Mouse (Mus musculus) left cerebral cortex, adult 8-10 months (tissue): ENCODE measurements around the gene Cacnb3. TPM values are rescaled to one million over a fixed set of nuclear protein-coding genes. Genes with fewer than 3 reads are reported as not detected.

Source experiments
- DNase-seq, 2 experiments: peaks; one replicate each; pipeline ENCODE4 v3.0.0; 2022; ENCODE audit warnings: low spot score in 2 of 2
- total RNA-seq, 4 experiments: library from RNA; stranded (reverse); gene quantifications; 2 replicates each; pipeline ENCODE4 v1.2.4; 2022

Gene Cacnb3
- total RNA-seq, 4 experiments from 2014 or later, result 212 to 229 (median 221) TPM

- DNase-seq, result peak in 1 of 2 experiments; percentile 68
Measured at GRCm38 (mm10) chr15:98609331-98610130, 21.1 kb upstream of the Cacnb3 start, which contains the start of gene Adcy6. Gene Adcy6, minus strand, starts transcription at chr15:98610076.

DNA sequence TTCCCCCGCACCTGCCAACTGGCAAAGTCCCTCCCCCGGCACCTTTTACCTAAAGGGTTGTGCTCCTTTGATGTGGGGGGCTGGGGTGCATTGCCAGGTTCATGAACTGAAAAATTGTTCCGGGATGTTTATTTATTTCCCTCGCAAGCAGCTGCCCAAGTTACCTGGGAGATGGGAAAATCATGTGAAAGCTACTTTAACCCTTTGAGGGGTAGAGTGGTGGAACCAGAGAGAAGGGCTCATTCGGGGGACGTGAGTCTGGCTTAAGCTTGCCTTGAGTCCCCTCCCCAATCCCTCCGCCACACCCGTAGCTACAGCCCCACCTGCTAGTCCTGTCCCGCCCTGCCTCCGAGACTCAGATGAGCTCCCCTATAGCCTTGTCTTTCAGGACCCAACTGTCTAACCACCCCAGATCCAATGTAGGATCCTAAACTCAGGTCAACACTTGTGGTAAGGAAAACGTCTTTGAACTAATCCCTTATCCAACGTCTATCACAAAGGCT lies 20.5 kb upstream of the Cacnb3 start:
- DNase-seq, result no peak

DNA sequence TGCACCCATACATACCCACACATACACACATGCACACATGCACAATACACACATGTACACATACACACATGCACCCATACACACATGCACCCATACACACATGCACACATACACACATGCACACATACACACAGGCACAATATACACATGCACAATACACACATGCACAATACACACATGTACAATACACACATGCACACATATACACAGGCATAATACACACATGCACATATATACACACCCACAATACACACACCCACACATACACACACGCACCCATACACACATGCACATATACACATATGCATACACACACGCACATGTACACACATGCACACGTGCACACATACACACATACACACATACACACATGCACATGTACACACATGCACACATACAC lies 18.4 kb upstream of the Cacnb3 start:
- no peak for DNase-seq

GRCm38 (mm10) chr15:98614551-98614950 lies 16.1 kb upstream of the Cacnb3 start:
- no peak for DNase-seq

GRCm38 (mm10) chr15:98614971-98615370 lies 15.7 kb upstream of the Cacnb3 start:
- DNase-seq, result no peak

DNA sequence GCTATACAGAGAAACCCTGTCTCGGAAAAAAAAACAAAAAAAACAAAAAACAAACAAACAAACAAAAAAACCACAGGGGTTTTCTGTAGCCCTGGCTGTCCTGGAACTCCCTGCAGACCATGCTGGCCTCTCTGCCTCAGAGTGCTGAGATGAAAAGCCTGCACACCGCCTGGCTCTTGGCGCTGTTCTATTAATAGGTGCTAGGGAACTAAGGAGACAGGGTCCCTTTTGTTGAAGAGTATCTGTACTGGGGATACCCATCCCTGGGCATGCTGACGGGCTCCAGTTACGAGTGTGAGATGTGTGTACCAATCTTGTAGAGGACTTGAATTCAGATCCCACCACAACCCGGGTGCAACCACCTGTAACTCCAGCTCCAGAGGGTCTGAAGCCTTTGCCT lies 14.9 kb upstream of the Cacnb3 start:
- DNase-seq, result no peak

DNA sequence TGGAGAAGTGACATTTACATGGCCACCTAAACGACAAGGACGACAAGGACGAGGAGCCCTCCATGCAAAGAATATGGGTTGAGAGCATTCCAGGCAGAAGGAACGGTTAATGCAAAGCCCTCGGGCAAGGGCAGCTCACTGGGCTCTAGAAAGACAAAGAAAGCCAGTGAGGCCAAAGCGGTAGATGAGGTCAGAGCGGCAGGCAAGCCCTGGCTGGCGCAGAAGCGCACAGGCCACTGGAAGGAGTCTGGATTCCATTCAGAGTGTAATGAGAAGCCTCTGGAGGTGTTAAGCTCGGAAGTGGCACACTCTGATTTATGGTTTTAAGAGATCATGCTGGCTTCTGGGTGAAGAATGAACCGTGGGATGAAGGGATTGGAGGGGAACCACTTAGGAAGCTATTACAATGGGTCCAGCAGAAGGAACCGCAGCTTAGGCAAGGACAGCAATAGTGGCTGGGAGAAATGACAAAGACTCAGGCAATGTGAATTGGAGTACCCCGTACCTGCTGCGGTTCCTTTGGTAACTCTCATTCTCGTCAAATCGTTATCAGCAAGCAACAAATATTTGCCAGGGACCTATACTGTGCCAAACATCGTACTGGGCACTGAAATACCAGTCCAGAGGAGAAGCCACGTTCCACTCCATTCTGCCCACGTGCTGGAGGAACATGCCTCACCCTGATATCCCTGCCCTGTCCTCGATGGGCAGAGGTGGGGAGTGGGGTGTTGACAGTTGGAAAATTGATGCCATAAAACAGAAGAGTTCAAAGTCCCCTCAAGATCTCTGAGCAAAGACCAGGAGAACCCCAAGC lies 14.1 kb upstream of the Cacnb3 start:
- no peak for DNase-seq

DNA sequence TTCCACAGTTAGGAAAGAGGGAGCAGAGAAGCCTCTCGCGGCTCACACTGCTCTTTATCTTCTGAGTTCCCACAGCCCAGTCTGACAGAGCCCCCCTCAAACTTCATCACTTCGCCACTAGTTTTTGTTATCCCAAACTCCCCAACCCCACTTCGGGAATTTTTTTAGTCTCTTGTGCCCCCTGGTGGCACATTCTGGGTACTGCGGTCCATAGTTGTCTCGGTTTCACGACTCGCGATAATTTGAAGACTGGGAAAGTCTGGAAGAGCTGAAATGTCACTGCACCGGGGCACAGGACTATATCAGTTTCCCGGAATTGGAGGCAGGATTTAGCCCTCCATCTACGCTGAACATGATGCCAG lies 13.5 kb upstream of the Cacnb3 start:
- peak in 1 of 2 experiments; percentile 85 for DNase-seq

- no peak for DNase-seq
Measured at GRCm38 (mm10) chr15:98622199-98622598, 8.4 kb upstream of the Cacnb3 start.

- no peak for DNase-seq
Measured at GRCm38 (mm10) chr15:98622721-98623120, 7.9 kb upstream of the Cacnb3 start.

GRCm38 (mm10) chr15:98623361-98623821 lies 7.2 kb upstream of the Cacnb3 start:
- no peak for DNase-seq

- DNase-seq, result no peak
Measured at GRCm38 (mm10) chr15:98626078-98626477, 4.6 kb upstream of the Cacnb3 start.

DNA sequence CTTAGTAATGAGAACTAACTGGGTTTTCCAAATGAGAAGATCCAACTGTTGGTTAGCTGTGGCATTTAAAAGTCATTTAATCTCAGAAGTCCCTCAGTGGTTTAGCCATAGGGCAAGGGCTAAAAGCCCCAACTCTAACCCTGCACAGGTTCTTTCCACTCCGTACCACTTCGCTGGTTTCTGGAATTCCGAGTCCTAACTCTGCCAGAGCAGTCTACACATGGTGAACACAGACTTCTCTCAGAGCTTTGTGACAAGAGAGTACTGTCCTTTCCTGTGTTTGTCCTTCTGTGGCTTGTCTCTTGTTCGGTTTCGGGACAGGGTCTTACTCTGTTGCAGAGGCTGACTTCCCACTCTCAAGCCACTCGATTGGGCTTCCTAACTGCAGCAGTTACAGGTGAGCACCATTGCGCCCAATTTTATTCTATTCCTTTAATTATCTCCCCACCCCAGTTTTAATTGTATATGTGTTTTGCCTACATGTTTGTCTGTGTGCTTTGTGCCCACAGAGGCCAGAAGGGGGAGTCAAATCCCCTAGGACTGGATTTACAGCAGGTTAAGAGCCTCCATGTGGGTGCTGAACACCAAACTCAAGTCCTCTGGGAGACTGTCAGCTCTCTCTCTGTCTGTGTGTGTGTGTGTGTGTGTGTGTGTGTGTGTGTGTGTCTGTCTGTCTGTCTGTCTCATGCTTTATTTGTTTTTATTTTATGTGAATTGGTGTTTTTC lies 4.0 kb upstream of the Cacnb3 start:
- DNase-seq, result no peak

- no peak for DNase-seq
Measured at GRCm38 (mm10) chr15:98628589-98629254, 1.9 kb upstream of the Cacnb3 start.

GRCm38 (mm10) chr15:98629464-98629863 lies 1.2 kb upstream of the Cacnb3 start:
- no peak for DNase-seq

GRCm38 (mm10) chr15:98631493-98631892 lies 853 bp downstream of the Cacnb3 start:
- DNase-seq, result peak in 1 of 2 experiments; percentile 26

DNA sequence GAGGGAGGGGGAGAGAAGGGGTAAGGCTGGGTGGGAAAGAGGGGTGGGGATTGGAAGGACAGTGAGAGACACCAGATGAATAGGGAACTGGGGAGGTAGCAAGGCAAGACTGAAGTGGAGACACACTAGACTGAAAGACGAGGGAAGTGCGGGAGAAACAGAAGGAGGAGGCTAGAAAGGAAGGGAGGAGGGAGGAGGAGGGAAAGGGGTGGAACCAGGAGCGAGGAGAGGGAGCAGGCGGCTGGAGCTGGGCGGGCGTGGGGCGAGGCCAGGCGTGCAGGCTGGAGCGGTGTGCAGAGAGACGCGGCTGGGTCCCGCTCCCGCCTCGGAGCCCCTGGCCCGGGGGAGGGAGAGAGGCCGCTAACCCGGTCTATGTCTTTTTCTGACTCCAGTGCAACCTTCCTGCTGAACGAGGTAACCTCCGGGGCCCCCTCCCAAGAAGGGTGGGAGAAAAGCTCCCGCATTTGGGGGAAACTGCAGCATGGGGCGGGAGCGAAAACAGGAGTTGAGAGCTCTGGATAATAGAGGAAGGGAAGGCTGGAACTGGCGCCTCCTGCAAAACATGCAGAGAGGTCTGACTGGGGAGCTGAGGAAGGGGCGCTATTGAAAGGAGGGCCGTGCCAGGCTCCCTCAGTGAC lies 1.6 kb downstream of the Cacnb3 start:
- peak in 1 of 2 experiments; percentile 47 for DNase-seq

- peak in 1 of 2 experiments; percentile 22 for DNase-seq
Measured at GRCm38 (mm10) chr15:98632921-98633320, 2.3 kb downstream of the Cacnb3 start.

DNA sequence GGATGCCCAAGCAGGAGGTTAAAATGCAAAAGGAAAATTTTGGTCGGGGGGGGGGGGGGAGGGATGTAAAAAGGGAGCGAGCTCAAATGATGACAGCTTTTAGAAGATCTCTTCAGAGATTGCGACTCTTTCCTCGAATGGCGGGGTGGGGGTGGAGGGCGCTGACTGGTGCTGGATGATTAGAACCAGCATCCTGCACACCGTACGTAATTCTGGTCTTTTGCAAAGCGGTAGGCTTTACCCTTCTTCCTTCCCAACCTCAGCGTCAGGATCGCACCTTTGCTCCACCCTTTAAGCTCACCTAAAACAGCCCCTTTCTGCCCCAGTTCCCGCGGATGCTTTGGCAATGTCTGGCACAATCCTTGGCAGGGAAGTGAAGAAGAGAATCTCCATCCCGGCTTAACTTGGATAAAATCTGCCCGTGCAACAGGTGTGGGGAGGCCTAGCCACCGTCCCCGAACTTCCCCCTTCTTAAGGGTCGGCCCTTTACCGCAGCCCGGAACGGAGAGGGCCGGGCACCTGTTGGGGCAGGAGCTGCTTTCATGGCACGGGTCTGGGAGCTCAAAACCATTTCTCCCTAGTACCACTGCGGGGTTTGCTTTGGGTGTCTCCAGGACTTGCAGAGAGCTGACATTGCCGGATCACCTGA lies 3.3 kb downstream of the Cacnb3 start:
- no peak for DNase-seq

DNA sequence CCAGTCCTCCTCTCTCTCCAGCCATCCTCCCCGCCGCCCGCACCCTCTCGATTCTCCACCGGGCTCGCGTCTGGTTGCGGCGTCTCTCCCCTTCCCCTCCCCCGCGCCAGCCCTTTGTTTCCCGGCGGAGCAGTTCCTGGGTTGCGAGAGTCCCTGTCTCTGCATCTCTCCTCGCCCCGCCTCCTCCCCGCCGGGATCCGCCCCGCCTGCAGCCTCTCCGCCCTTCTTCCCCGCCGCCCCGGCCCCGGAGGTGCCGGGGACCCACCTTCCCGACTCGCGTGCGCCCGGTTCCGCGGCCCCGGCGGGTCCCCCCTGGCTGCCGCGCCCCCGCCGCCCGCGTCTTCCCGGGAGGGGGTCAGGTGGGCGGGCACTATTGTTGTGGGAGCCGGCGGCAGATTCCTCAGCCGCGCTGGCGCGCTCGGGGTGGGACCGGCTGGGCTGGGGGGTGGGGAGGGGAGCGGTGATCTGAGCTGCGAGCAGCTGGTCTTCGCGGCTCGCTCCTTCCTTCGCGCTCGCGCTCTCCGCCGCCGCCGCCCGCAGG lies 4.0 kb downstream of the Cacnb3 start:
- DNase-seq, result peak; percentile 66 to 79
